Mouse (Mus musculus) ES-Bruce4 (cell line): Measurements from ENCODE around the gene Inip. TPM values are rescaled to one million over a fixed set of nuclear protein-coding genes. Genes with fewer than 3 reads are reported as not detected.

Experiments
- H3K27ac ChIP-seq: 2 replicates; pipeline ENCODE4 v1.5.1; 2012; ENCODE audit warnings: low read length, inconsistent platforms; ENCODE audit not compliant: insufficient read depth
- H3K27me3 ChIP-seq: 2 replicates; pipeline ENCODE4 v1.6.1; 2012; ENCODE audit warnings: mild to moderate bottlenecking, low read length, inconsistent platforms; ENCODE audit not compliant: control insufficient read depth, poor library complexity, insufficient read depth, severe bottlenecking
- H3K36me3 ChIP-seq: 2 replicates; pipeline ENCODE4 v1.6.1; 2012; ENCODE audit warnings: inconsistent platforms, mild to moderate bottlenecking, low read length, moderate library complexity; ENCODE audit not compliant: control insufficient read depth, poor library complexity, insufficient read depth, severe bottlenecking
- H3K4me1 ChIP-seq: one replicate; pipeline ENCODE4 v1.8.1; 2011; ENCODE audit warnings: low read length; ENCODE audit not compliant: control insufficient read depth, insufficient read depth
- H3K4me3 ChIP-seq: 2 replicates; pipeline ENCODE4 v1.5.1; 2011; ENCODE audit warnings: low read depth, mild to moderate bottlenecking, low read length
- H3K9ac ChIP-seq: 2 replicates; pipeline ENCODE4 v1.6.1; 2012; ENCODE audit warnings: low read depth, mild to moderate bottlenecking, inconsistent platforms; ENCODE audit not compliant: poor library complexity, severe bottlenecking
- H3K9me3 ChIP-seq: replicated peaks from 2 replicates; pipeline ENCODE4 v1.6.1; 2012; ENCODE audit warnings: mild to moderate bottlenecking, low read length, inconsistent platforms; ENCODE audit not compliant: control insufficient read depth, poor library complexity, insufficient read depth, severe bottlenecking
- CTCF ChIP-seq: IDR thresholded peaks from one replicate; pipeline ENCODE4 v1.8.1; 2011; ENCODE audit warnings: low read depth, low read length
- EP300 ChIP-seq: IDR thresholded peaks from 2 replicates; pipeline ENCODE4 v1.6.1; 2011; ENCODE audit warnings: low read depth, low read length; ENCODE audit not compliant: insufficient read depth
- POLR2A ChIP-seq: IDR thresholded peaks from one replicate; pipeline ENCODE4 v1.8.1; 2011; ENCODE audit warnings: low read length; ENCODE audit not compliant: insufficient read depth
- polyA plus RNA-seq: library from polyadenylated mRNA; stranded (reverse); fragments of >200 nt; gene quantifications from 2 replicates; pipeline ENCODE4 v1.2.4, GENCODE M21; 2011; ENCODE audit warnings: low read depth; ENCODE audit not compliant: missing spikeins, insufficient read depth, insufficient read length

Gene Inip
- polyA plus RNA-seq, 1 experiment = 42.3 TPM

- Histone ChIP-seq H3K9ac (no peak overlapping the region), H3K27ac (no peak overlapping the region), H3K36me3 (no peaks in the 10 kb centered on the region), H3K27me3 (0 out of 2 replicates have a peak, but pooled peaks cover 1% of the 10 kb centered on the region), H3K4me3 (no peak overlapping the region), H3K9me3 (no peaks in the 10 kb centered on the region), H3K4me1 (no peaks in the 10 kb centered on the region)
- TF ChIP-seq POLR2A (no peak), CTCF (peak; percentile 90)
Observed at GRCm38 (mm10) chr4:59786661-59787060, 14.7 kb downstream of the Inip start.

GRCm38 (mm10) chr4:59785412-59785811, 16.0 kb downstream of the Inip start:
- H3K27me3 ChIP-seq = 0 out of 2 replicates have a peak, but pooled peaks cover 1% of the 10 kb centered on the region
- H3K36me3 ChIP-seq = peaks cover 7% of the 10 kb centered on the region
- peak overlapping the region; percentile 40; the same call in 1 of the 2 replicates for H3K27ac ChIP-seq
- no peaks in the 10 kb centered on the region for H3K4me1 ChIP-seq
- H3K4me3 ChIP-seq = no peak overlapping the region
- H3K9ac ChIP-seq = no peak overlapping the region
- no peaks in the 10 kb centered on the region for H3K9me3 ChIP-seq
- TF ChIP-seq CTCF (no peak), EP300 (peak; percentile 60), POLR2A (no peak)

GRCm38 (mm10) chr4:59783685-59784279, 17.6 kb downstream of the Inip start:
- Histone ChIP-seq H3K4me3 (peak overlapping the region; percentile 91), H3K27ac (peak overlapping the region; percentile 66; the same call in 1 of the 2 replicates), H3K4me1 (no peaks in the 10 kb centered on the region), H3K36me3 (peaks cover 10% of the 10 kb centered on the region), H3K9me3 (no peaks in the 10 kb centered on the region), H3K9ac (peak overlapping the region; percentile 72), H3K27me3 (no peaks in the 10 kb centered on the region)
- TF ChIP-seq EP300 (no peak), CTCF (no peak), POLR2A (no peak)

DNA sequence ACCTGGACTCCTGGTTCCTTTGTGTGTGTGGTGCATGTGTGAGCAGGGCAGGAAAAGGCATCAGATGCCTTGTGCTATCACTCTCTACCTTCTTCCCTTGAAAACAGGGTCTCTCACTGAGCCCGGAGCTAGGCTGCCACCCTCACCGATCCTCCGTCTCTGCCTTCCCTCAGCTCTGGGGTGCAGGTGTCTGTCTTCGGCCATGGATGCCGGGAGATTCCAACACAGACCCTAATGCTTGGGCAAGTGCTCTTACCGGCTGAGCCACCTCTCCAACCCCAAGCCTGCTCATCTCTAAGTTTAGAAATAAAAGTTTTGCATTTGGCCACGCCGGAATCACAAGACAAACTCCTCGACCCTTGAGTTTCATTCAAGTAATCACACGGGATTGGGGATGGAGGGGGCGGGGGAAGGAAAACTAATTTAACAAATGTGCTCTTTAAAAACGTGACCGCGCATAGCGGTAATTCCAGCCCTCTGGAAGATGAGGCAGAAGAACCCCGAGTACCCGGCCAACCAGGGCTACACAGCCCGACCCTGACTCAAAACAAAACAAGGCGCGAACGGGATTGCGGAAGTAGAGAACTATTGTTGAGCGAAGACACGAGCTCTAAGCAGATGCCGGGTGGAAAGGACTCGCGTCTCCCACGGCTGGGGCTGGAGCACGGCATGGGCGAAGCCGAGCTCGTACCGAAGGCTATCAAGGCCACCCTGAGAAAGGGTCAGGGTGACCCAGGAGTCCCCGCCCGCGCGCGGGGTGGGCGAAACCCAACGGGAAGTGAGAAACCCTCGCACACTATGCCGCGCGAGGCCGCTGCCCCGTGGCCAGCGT, 18.3 kb downstream of the Inip start:
- Histone ChIP-seq H3K4me1 (no peaks in the 10 kb centered on the region), H3K4me3 (peak overlapping the region; percentile 91), H3K9ac (peak overlapping the region; percentile 71), H3K27me3 (no peaks in the 10 kb centered on the region), H3K27ac (peak overlapping the region; percentile 34), H3K36me3 (peaks cover 12% of the 10 kb centered on the region), H3K9me3 (no peaks in the 10 kb centered on the region)
- no peak for TF ChIP-seq CTCF
- no peak for TF ChIP-seq EP300
- TF ChIP-seq POLR2A = no peak

GRCm38 (mm10) chr4:59780568-59780967, 20.8 kb downstream of the Inip start:
- no peak overlapping the region for H3K27ac ChIP-seq
- TF ChIP-seq EP300 (no peak), POLR2A (no peak), CTCF (no peak)
- peaks cover 30% of the 10 kb centered on the region for H3K36me3 ChIP-seq
- H3K4me1 ChIP-seq = no peaks in the 10 kb centered on the region
- H3K27me3 ChIP-seq = no peaks in the 10 kb centered on the region
- no peak overlapping the region for H3K9ac ChIP-seq
- H3K4me3 ChIP-seq = no peak overlapping the region
- H3K9me3 ChIP-seq = no peaks in the 10 kb centered on the region

DNA sequence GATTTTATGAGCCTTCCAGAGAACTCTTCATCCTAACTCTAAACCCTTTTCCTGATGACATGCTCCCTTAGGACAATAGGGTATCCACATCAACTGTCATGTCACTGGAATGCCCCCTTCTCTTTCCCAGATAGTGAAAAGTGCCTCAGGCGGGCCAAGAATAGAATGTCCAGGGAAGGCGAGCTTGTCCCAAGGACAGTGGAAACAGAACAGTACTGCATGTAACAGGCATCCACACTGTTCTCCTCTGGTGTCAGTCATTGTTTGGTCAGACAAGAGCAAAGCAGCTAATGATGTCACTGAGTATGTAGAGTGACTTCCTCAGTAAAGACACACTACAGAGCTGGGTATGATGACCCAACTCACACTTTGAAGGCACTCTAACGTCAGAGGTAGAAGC, 23.6 kb downstream of the Inip start:
- Histone ChIP-seq H3K27me3 (no peaks in the 10 kb centered on the region), H3K4me3 (no peak overlapping the region), H3K9me3 (no peaks in the 10 kb centered on the region), H3K27ac (0 out of 2 replicates have a peak overlapping the region, but pooled peaks have one; percentile 5), H3K9ac (no peak overlapping the region), H3K4me1 (no peaks in the 10 kb centered on the region), H3K36me3 (peaks cover 53% of the 10 kb centered on the region)
- TF ChIP-seq CTCF = no peak
- no peak for TF ChIP-seq POLR2A
- TF ChIP-seq EP300 = no peak
